ENCODE assay signal across 8 mouse cellular contexts in the genomic region with DNA sequence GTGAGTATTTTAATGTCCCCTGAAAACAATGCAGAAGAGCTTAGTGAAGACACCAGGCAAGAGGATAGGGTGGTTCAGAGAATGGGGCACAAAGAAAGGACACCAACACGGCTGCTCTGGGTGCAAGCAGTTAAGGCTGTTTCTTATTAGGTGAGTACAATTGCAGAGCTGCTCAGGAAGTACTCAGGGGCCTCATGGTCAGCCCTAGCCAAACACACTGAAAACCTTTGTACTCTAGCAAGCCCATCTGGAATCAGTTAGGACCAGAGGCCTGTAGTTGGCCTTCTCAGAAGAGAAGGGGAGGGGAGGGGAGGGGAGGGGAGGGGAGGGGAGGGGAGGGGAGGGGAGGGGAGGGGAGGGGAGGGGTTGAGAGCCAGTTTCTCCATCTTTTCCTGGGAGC. TPM values are rescaled to one million over a fixed set of nuclear protein-coding genes. Genes with fewer than 3 reads are reported as not detected.
DNase-seq lines count a peak whose midpoint lies in the region; ATAC-seq and TF ChIP-seq lines count a peak whose summit lies in the region.

No protein-coding gene starts in this region.

- no peaks in the 10 kb centered on the region for H3K36me3 ChIP-seq in heart, embryonic 15.5 days
- no peaks in the 10 kb centered on the region for H3K36me3 ChIP-seq in liver, postnatal 0 days (replicated peaks; ENCODE audit: insufficient read depth, low read length)

- no peak overlapping the region for H3K9ac ChIP-seq in heart, embryonic 15.5 days
- H3K9ac ChIP-seq in liver, postnatal 0 days (replicated peaks) = no peak overlapping the region

- peaks cover 49% of the 10 kb centered on the region for H3K4me1 ChIP-seq in heart, embryonic 15.5 days (replicated peaks)
- H3K4me1 ChIP-seq in liver, postnatal 0 days (ENCODE audit: insufficient read depth) = peaks cover 25% of the 10 kb centered on the region

- DNase-seq in NIH3T3 (ENCODE audit: low read depth) = peak; percentile 91
- peak; percentile 88 for DNase-seq in embryo, embryonic 10 days (ENCODE audit: low spot score)
- no peak for DNase-seq in liver, postnatal 0 days
- no peak for DNase-seq in right cerebral cortex, adult 2 months (ENCODE audit: low spot score in 2 of 2)
- no peak for DNase-seq in thymus, postnatal 4 days
- DNase-seq in left cerebral cortex, adult 11 months (ENCODE audit: low spot score) = no peak

- no peak for ATAC-seq in heart, embryonic 15.5 days (replicated peaks; ENCODE audit: insufficient number of reproducible peaks, insufficient read depth, low FRiP score, low read depth)
- no peak for ATAC-seq in liver, postnatal 0 days
- ATAC-seq in megakaryocyte-erythroid progenitor cell, adult 5-6 weeks (replicated peaks; ENCODE audit: low FRiP score, low TSS enrichment, poor library complexity, severe bottlenecking) = no peak

- H3K4me3 ChIP-seq in heart, embryonic 15.5 days = no peak overlapping the region
- no peak overlapping the region for H3K4me3 ChIP-seq in liver, postnatal 0 days (ENCODE audit: low read depth, low read length)

- no peak for TF ChIP-seq CTCF in liver, postnatal 0 days (IDR thresholded peaks at IDR 0.05; ENCODE audit: low read depth)

- TF ChIP-seq EP300 in liver, postnatal 0 days (IDR thresholded peaks at IDR 0.05; ENCODE audit: low read depth) = no peak

- H3K9me3 ChIP-seq in heart, embryonic 15.5 days (replicated peaks) = no peaks in the 10 kb centered on the region
- no peaks in the 10 kb centered on the region for H3K9me3 ChIP-seq in liver, postnatal 0 days (ENCODE audit: low read length)

- H3K27ac ChIP-seq in heart, embryonic 15.5 days = peak overlapping the region; percentile 75
- peak overlapping the region; percentile 51 for H3K27ac ChIP-seq in liver, postnatal 0 days (ENCODE audit: low read depth)

- WGBS in heart, embryonic 15.5 days = 31% methylated on average over 1 of the region's 1 CpGs
- 52% methylated on average over 1 of the region's 1 CpGs for WGBS in liver, postnatal 0 days (ENCODE audit: insufficient replicate concordance)

- no peaks in the 10 kb centered on the region for H3K27me3 ChIP-seq in heart, embryonic 15.5 days
- H3K27me3 ChIP-seq in liver, postnatal 0 days (ENCODE audit: insufficient read depth, low read length) = no peaks in the 10 kb centered on the region

- H3K4me2 ChIP-seq in heart, embryonic 15.5 days = no peak overlapping the region
- no peak overlapping the region for H3K4me2 ChIP-seq in liver, postnatal 0 days (ENCODE audit: low read depth, low read length)

RNA-seq across cellular contexts. Expression of gene Rbfox2, which starts 52.2 kb away (rescaled TPM):
- polyA plus RNA-seq in heart, embryonic 15.5 days (2015; fragmentation: Nextera tagmentation; extraction: Ambion mirVana) = 54.6 and 61.2 TPM in 2 replicates
- 6.9 and 7.0 TPM in 2 replicates for polyA plus RNA-seq in liver, postnatal 0 days (2015; fragmentation: Nextera tagmentation; extraction: Ambion mirVana)
- 0.37 and 1.8 TPM in 2 replicates for total RNA-seq in megakaryocyte-erythroid progenitor cell, adult 5-6 weeks (2014; fragmentation: Nextera tagmentation)
- total RNA-seq in megakaryocyte-erythroid progenitor cell, adult 5-6 weeks (2017) = 0.28 and 1.4 TPM in 2 replicates

Comparison
In these comparisons a context has a peak if more than half of its experiments do, and no peak if none do; other contexts are left out.
1. DNase-seq: peak in NIH3T3 (single experiment) and embryo, embryonic 10 days (single experiment); none in liver, postnatal 0 days (single experiment), right cerebral cortex, adult 2 months (0 of 2), thymus, postnatal 4 days (single experiment) and left cerebral cortex, adult 11 months (single experiment).